Mouse (Mus musculus) small intestine, adult 2 months (tissue): Measurements from ENCODE around the gene Col5a3.

ENCODE experiments used
- CTCF ChIP-seq: fragments of 200-500 bp; IDR thresholded peaks from 2 replicates; pipeline ENCODE4 v1.5.1; 2012; ENCODE audit warnings: low read depth, mild to moderate bottlenecking, control low read depth, inconsistent platforms, low read length, moderate library complexity, mixed read lengths; ENCODE audit not compliant: insufficient replicate concordance, insufficient read length; ENCODE audit errors: extremely low read depth
- POLR2A ChIP-seq: fragments of 200-500 bp; IDR thresholded peaks from 2 replicates; pipeline ENCODE4 v1.6.1; 2012; ENCODE audit warnings: low read depth, mild to moderate bottlenecking, control low read depth, inconsistent platforms, low read length, moderate library complexity

DNA sequence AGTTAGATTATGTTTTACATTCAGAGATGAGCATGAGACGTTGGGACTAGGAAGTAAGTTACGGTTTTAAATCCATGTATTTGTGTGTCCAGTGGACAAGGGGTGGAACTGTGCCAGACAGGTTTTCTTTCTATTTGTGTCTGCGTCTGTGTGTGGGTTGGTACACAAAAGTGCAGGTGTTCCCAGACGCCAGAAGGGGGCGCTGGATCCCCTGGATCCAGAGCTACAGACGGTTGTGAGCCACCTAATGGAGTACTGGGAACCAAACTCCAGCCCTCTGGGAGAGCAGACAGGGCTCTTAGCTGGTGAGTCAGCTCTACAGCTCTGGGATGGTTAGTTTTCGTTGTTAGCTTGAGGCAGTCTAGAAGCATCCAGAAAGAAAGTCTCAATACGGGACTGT lies 26.9 kb downstream of the Col5a3 start:
- TF ChIP-seq CTCF = no peak
- TF ChIP-seq POLR2A = no peak
